Mouse (Mus musculus): ENCODE data around the gene Tctex1d2. TPM values are rescaled to one million over a fixed set of nuclear protein-coding genes. Genes with fewer than 3 reads are reported as not detected.

Gene Tctex1d2
- total and polyA plus RNA-seq, 3 experiments = 13.0 to 239 (median 23.7) TPM

- TF ChIP-seq HCFC1 (IDR thresholded peaks at IDR 0.05; ENCODE audit: low read depth, low read length) (no peak), USF1 (IDR thresholded peaks at IDR 0.05; ENCODE audit: low read depth, low read length) (no peak), MAZ (IDR thresholded peaks at IDR 0.05; ENCODE audit: low read depth, low read length) (no peak), BHLHE40 (IDR thresholded peaks at IDR 0.05; ENCODE audit: borderline replicate concordance, low read depth, low read length) (no peak), MXI1 (IDR thresholded peaks at IDR 0.05; ENCODE audit: low read depth, low read length) (no peak), SIN3A (IDR thresholded peaks at IDR 0.05; ENCODE audit: low read length) (no peak), RAD21 (IDR thresholded peaks at IDR 0.05; ENCODE audit: low read depth, low read length) (no peak), TBP (IDR thresholded peaks at IDR 0.05; ENCODE audit: low read depth, low read length) (no peak), ZKSCAN1 (IDR thresholded peaks at IDR 0.05; ENCODE audit: low read depth, low read length) (no peak), ETS1 (IDR thresholded peaks at IDR 0.05; ENCODE audit: low read depth, low read length) (no peak), KAT2A (conservative IDR thresholded peaks at IDR 0.05; ENCODE audit: low read depth, low read length) (no peak)
- no peaks in the 10 kb centered on the region; the same call in 1 of the 2 replicates for H3K79me2 ChIP-seq (ENCODE audit: control insufficient read depth, insufficient read depth, low read length, poor library complexity)
- no peaks in the 10 kb centered on the region for H3K9me3 ChIP-seq (replicated peaks; ENCODE audit: insufficient read depth, low read length)
- no peak overlapping the region for H3K4me3 ChIP-seq (ENCODE audit: control insufficient read depth in 1 of 2, insufficient read depth in 1 of 2, low read depth in 2 of 2, low read length in 2 of 2)
- H3K4me1 ChIP-seq (ENCODE audit: control insufficient read depth in 1 of 2, insufficient read depth in 2 of 2, low read length in 2 of 2) = peaks cover 0 to 5% of the 10 kb centered on the region in 2 experiments; a peak in 2 of 4 replicates
- no peaks in the 10 kb centered on the region for H3K36me3 ChIP-seq (ENCODE audit: control insufficient read depth in 1 of 2, insufficient read depth in 2 of 2, low read length in 2 of 2)
- H3K27me3 ChIP-seq (ENCODE audit: control insufficient read depth in 1 of 2, insufficient read depth in 2 of 2, low read length in 2 of 2) = peaks cover 0 to 1% of the 10 kb centered on the region in 2 experiments; a peak in 1 of 4 replicates
- DNase-seq (ENCODE audit: low read depth, low spot score) = no peak
- H3K27ac ChIP-seq (ENCODE audit: control insufficient read depth, low read depth, low read length) = no peak overlapping the region
- H3K9ac ChIP-seq (ENCODE audit: control insufficient read depth, low read depth, low read length, poor library complexity, severe bottlenecking) = no peak overlapping the region
Observed at GRCm38 (mm10) chr16:32405716-32406115, 13.8 kb upstream of the Tctex1d2 start.

- H3K9me3 ChIP-seq (replicated peaks; ENCODE audit: insufficient read depth, low read length) = no peaks in the 10 kb centered on the region
- no peaks in the 10 kb centered on the region; the same call in 1 of the 2 replicates for H3K79me2 ChIP-seq (ENCODE audit: control insufficient read depth, insufficient read depth, low read length, poor library complexity)
- H3K36me3 ChIP-seq (ENCODE audit: control insufficient read depth in 1 of 2, insufficient read depth in 2 of 2, low read length in 2 of 2) = no peaks in the 10 kb centered on the region
- TF ChIP-seq GABPA (IDR thresholded peaks at IDR 0.05; ENCODE audit: low read depth, low read length) (no peak), ZMIZ1 (IDR thresholded peaks at IDR 0.05; ENCODE audit: low read depth, low read length) (no peak), UBTF (IDR thresholded peaks at IDR 0.05; ENCODE audit: borderline replicate concordance, insufficient read depth, low read depth, low read length) (no peak), MYC (IDR thresholded peaks at IDR 0.05; ENCODE audit: low read depth, low read length) (no peak), MAX (IDR thresholded peaks at IDR 0.05; ENCODE audit: low read length) (no peak), BHLHE40 (IDR thresholded peaks at IDR 0.05; ENCODE audit: borderline replicate concordance, low read depth, low read length) (no peak), MEF2A (IDR thresholded peaks at IDR 0.05; ENCODE audit: extremely low read depth, insufficient replicate concordance, low read depth, low read length, poor library complexity, severe bottlenecking) (no peak), E2F4 (IDR thresholded peaks at IDR 0.05; ENCODE audit: borderline replicate concordance, low read depth, low read length) (no peak), RAD21 (IDR thresholded peaks at IDR 0.05; ENCODE audit: low read depth, low read length) (no peak), POLR2A (IDR thresholded peaks at IDR 0.05; ENCODE audit: control insufficient read depth in 1 of 2, insufficient read depth in 1 of 2, low read depth in 1 of 2, low read length in 2 of 2, poor library complexity in 1 of 2) (no peak), RCOR1 (IDR thresholded peaks at IDR 0.05; ENCODE audit: low read depth, low read length) (no peak), POLR2AphosphoS2 (IDR thresholded peaks at IDR 0.05; ENCODE audit: low read length) (no peak), MXI1 (IDR thresholded peaks at IDR 0.05; ENCODE audit: low read depth, low read length) (no peak), NRF1 (IDR thresholded peaks at IDR 0.05; ENCODE audit: insufficient read depth, low read depth, low read length, poor library complexity, severe bottlenecking) (no peak), GATA1 (IDR thresholded peaks at IDR 0.05; ENCODE audit: low read depth, low read length) (no peak), MAFK (IDR thresholded peaks at IDR 0.05; ENCODE audit: borderline replicate concordance, low read depth, low read length) (no peak), MYB (IDR thresholded peaks at IDR 0.05; ENCODE audit: low read depth, low read length) (no peak), TCF12 (IDR thresholded peaks at IDR 0.05; ENCODE audit: low read depth, low read length) (no peak), JUND (IDR thresholded peaks at IDR 0.05; ENCODE audit: low read depth, low read length) (no peak), ZKSCAN1 (IDR thresholded peaks at IDR 0.05; ENCODE audit: low read depth, low read length) (no peak)
- no peak overlapping the region for H3K4me3 ChIP-seq (ENCODE audit: control insufficient read depth in 1 of 2, insufficient read depth in 1 of 2, low read depth in 2 of 2, low read length in 2 of 2)
- no peak overlapping the region for H3K9ac ChIP-seq (ENCODE audit: control insufficient read depth, low read depth, low read length, poor library complexity, severe bottlenecking)
- peaks cover 0 to 3% of the 10 kb centered on the region in 2 experiments; a peak in 1 of 4 replicates for H3K4me1 ChIP-seq (ENCODE audit: control insufficient read depth in 1 of 2, insufficient read depth in 2 of 2, low read length in 2 of 2)
- H3K27me3 ChIP-seq (ENCODE audit: control insufficient read depth in 1 of 2, insufficient read depth in 2 of 2, low read length in 2 of 2) = peaks cover 0 to 1% of the 10 kb centered on the region in 2 experiments; a peak in 1 of 4 replicates
- H3K27ac ChIP-seq (ENCODE audit: control insufficient read depth, low read depth, low read length) = no peak overlapping the region
- DNase-seq (ENCODE audit: low read depth, low spot score) = no peak
Observed at GRCm38 (mm10) chr16:32406671-32407070, 12.8 kb upstream of the Tctex1d2 start.

Measured in MEL (cell line).